Comparison of ENCODE assay signal across 22 mouse cellular contexts in genomic region chr12:25104541-25104940, GRCm38 (mm10). TPM values are rescaled to one million over a fixed set of nuclear protein-coding genes. Genes with fewer than 3 reads are reported as not detected.
DNase-seq lines count a peak whose midpoint lies in the region; ATAC-seq and TF ChIP-seq lines count a peak whose summit lies in the region.
"Had no signal": no experiment of that assay in that cellular context is flagged by ENCODE, and none has a peak within 500 bp of the region (broad histone marks: within the 10 kb centered on the region; RNA-seq: fewer than 3 reads in every experiment).

No protein-coding gene starts in this region.

- no peak for ATAC-seq in kidney, postnatal 0 days (replicated peaks; ENCODE audit: low FRiP score, low read depth)
- ATAC-seq: forebrain, embryonic 13.5 days; forebrain, embryonic 16.5 days; hindbrain, postnatal 0 days; inflammation-experienced regulatory T-cells, adult 6 months; intestine, embryonic 16.5 days; Patski had no signal

- H3K4me2 ChIP-seq in kidney, postnatal 0 days (ENCODE audit: low read length): no peak overlapping the region
- H3K4me2 ChIP-seq: forebrain, embryonic 13.5 days; heart, embryonic 11.5 days; hindbrain, embryonic 13.5 days had no signal

- no peak overlapping the region for H3K27ac ChIP-seq in kidney, postnatal 0 days
- H3K27ac ChIP-seq: forebrain, embryonic 13.5 days; gastrocnemius, adult 2 months; hindbrain, embryonic 13.5 days; hindbrain, postnatal 0 days had no signal

- H3K4me1 ChIP-seq in kidney, postnatal 0 days (replicated peaks; ENCODE audit: insufficient read depth, low read length): peaks cover 12% of the 10 kb centered on the region

- no peaks in the 10 kb centered on the region for H3K27me3 ChIP-seq in kidney, postnatal 0 days (ENCODE audit: insufficient read depth, low read length)
- H3K27me3 ChIP-seq: forebrain, embryonic 13.5 days; Patski had no signal

- peak; percentile 59 for DNase-seq in adrenal gland, postnatal 10 days
- DNase-seq in adrenal gland, postnatal 4 days (ENCODE audit: low spot score in 2 of 2): no peak
- peak; percentile 54 for DNase-seq in kidney, postnatal 0 days (ENCODE audit: low spot score)
- DNase-seq in kidney, postnatal 4 days: no peak
- peak; percentile 24 for DNase-seq in NIH3T3 (ENCODE audit: low read depth)
- DNase-seq in spleen, adult 18-20 months: no peak
- DNase-seq: cerebellum, adult 18-20 months; cerebellum, adult 9-10 months; cerebellum, postnatal 14 days; gastrocnemius, adult 2 months; gastrocnemius, postnatal 14 days; heart, adult 11 months; kidney, adult 18-20 months had no signal

- no peak for TF ChIP-seq CTCF in kidney, postnatal 0 days (IDR thresholded peaks at IDR 0.05; ENCODE audit: low read depth)

- no peak overlapping the region for H3K9ac ChIP-seq in kidney, postnatal 0 days (ENCODE audit: low read depth, low read length)
- H3K9ac ChIP-seq: forebrain, embryonic 13.5 days; hindbrain, embryonic 13.5 days had no signal

- H3K4me3 ChIP-seq in kidney, postnatal 0 days (replicated peaks; ENCODE audit: low read depth, low read length): no peak overlapping the region
- H3K4me3 ChIP-seq: forebrain, embryonic 10.5 days; forebrain, embryonic 13.5 days; gastrocnemius, adult 2 months; hindbrain, embryonic 13.5 days had no signal

- no peaks in the 10 kb centered on the region for H3K9me3 ChIP-seq in kidney, postnatal 0 days (replicated peaks; ENCODE audit: low read length)
- H3K9me3 ChIP-seq: forebrain, embryonic 10.5 days; forebrain, embryonic 13.5 days; hindbrain, embryonic 13.5 days had no signal

- no peaks in the 10 kb centered on the region for H3K36me3 ChIP-seq in kidney, postnatal 0 days (ENCODE audit: insufficient read depth, low read length)
- H3K36me3 ChIP-seq: forebrain, embryonic 10.5 days; hindbrain, embryonic 13.5 days had no signal

RNA-seq across cellular contexts. Expression of gene Id2, which starts 7.6 kb away (rescaled TPM):
- total RNA-seq in adrenal gland, postnatal 10 days (2021): 100 to 1,000 TPM; 295 to 323 TPM
- total RNA-seq in adrenal gland, postnatal 4 days (2021): 100 to 1,000 TPM; 463 to 511 TPM
- 718 and 754 TPM in 2 replicates for polyA plus RNA-seq in kidney, postnatal 0 days (2015; fragmentation: Nextera tagmentation; extraction: Ambion mirVana)

Comparison
In these comparisons a context has a peak if more than half of its experiments do, and no peak if none do; other contexts are left out.
1. DNase-seq: peak in adrenal gland, postnatal 10 days (single experiment), kidney, postnatal 0 days (single experiment) and NIH3T3 (single experiment); none in adrenal gland, postnatal 4 days (0 of 2), kidney, postnatal 4 days (0 of 2) and spleen, adult 18-20 months (0 of 2).